Mouse (Mus musculus): ENCODE measurements around the gene Tctn3. TPM values are rescaled to one million over a fixed set of nuclear protein-coding genes. Genes with fewer than 3 reads are reported as not detected.
"Not testable (repeated sequence)": the region's sequence is repeated elsewhere in the genome, so short reads cannot be mapped to it uniquely, and the experiment has no call there.

Gene Tctn3
- polyA plus RNA-seq, 1 experiment from 2014 or later: 13.2 TPM

DNA sequence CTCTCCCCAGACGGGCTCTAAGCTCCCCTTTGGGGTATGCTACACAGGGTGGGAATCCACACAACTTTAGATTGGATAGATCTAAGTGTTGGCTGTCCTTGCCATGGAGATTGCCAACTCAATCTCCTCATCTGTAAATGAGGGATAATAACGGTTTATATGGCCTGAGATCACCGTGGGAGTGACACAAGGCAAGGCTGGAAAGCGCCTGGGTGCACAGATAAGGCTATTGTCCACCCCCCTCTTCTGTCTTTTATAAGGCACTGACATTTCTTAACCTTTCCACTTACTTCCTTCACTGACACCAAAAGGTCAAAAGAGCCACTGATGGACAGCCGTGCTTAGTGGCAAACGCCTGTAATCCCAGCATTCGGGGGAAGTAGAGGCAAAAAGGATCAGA lies 25.1 kb downstream of the Tctn3 start:
- H3K9ac ChIP-seq: no peak overlapping the region
- no peak overlapping the region for H3K27ac ChIP-seq (replicated peaks)
- ATAC-seq (ENCODE audit: low FRiP score, low read depth): no peak
- H3K27me3 ChIP-seq: no peaks in the 10 kb centered on the region
- WGBS: 60% methylated on average over 7 of the region's 7 CpGs
- peaks cover 20% of the 10 kb centered on the region for H3K4me1 ChIP-seq (replicated peaks)
- H3K36me3 ChIP-seq: no peaks in the 10 kb centered on the region
- H3K4me3 ChIP-seq: peak overlapping the region; percentile 91
- no peaks in the 10 kb centered on the region for H3K9me3 ChIP-seq
- H3K4me2 ChIP-seq: peak overlapping the region; percentile 91

DNA sequence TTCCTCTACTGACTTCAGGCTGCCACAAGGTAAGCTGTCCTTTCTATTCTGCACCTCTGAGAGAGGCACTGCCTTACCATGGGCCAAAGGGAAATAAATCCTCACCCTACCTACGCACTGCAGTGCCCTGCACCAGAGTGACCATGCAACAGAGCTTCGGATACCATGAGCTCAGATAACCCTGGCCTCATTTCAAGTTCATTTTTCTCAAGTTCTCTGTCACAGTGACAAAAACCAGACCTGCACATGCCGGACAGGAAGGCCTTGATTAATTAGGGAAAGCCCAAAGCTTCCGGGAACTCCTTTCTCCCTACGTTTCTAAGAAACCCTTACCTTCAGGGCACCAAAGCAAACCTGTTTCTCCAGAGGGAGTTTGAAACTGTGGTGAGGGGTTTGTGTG lies 30.4 kb downstream of the Tctn3 start:
- no peak overlapping the region for H3K27ac ChIP-seq (replicated peaks)
- H3K9me3 ChIP-seq: no peaks in the 10 kb centered on the region
- no peak for ATAC-seq (ENCODE audit: low FRiP score, low read depth)
- H3K4me2 ChIP-seq: no peak overlapping the region
- 85% methylated on average over 5 of the region's 5 CpGs for WGBS
- peaks cover 7% of the 10 kb centered on the region for H3K4me1 ChIP-seq (replicated peaks)
- no peaks in the 10 kb centered on the region for H3K27me3 ChIP-seq
- no peak overlapping the region for H3K9ac ChIP-seq
- no peak overlapping the region for H3K4me3 ChIP-seq
- peaks cover 39% of the 10 kb centered on the region for H3K36me3 ChIP-seq

DNA sequence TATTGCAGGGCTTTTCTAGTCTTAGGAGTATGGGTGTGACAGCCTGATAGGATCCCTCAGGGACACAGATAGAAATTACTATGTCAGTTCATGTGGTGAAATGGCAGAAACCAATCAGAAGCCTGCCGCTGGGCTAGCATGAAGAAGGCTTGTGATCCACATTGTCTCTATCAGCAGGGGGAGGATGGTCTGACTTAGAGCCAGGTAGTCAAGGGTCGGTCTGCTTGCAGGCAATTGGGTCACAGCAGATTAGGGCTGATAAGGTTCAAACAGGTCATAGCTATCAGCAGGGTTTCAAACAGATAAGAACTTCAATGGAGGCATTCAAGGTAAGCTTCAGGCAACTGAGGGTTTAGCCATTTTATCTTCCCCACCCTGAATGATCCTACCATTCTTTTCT lies 31.1 kb downstream of the Tctn3 start:
- WGBS: 84% methylated on average over 2 of the region's 2 CpGs
- Histone ChIP-seq H3K4me2 (no peak overlapping the region), H3K27me3 (no peaks in the 10 kb centered on the region), H3K9ac (no peak overlapping the region), H3K4me3 (no peak overlapping the region), H3K4me1 (replicated peaks) (no peaks in the 10 kb centered on the region), H3K36me3 (peaks cover 46% of the 10 kb centered on the region), H3K9me3 (no peaks in the 10 kb centered on the region), H3K27ac (replicated peaks) (no peak overlapping the region)
- ATAC-seq (ENCODE audit: low FRiP score, low read depth): no peak

DNA sequence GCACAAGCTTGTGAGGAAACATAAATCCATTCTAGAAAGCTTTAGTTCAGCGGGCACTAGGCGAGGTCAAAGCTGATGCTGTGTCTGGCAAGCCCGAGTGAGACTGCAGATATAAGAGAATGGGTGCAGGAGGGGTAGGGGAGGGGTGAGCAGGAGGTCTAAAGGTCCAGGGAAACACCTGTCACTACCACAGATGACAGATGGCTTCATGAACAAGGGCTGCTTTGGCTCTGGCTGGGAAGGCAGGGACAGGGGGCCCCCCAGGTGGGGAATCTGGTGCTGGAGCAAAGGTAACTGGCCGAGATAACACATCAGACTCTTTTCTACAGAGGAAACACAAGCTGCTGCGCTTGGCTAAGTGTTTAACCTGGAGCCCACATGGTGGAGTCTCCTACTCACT lies 36.6 kb downstream of the Tctn3 start:
- H3K27ac ChIP-seq (replicated peaks): no peak overlapping the region
- ATAC-seq (ENCODE audit: low FRiP score, low read depth): no peak
- H3K4me1 ChIP-seq (replicated peaks): no peaks in the 10 kb centered on the region
- no peak overlapping the region for H3K4me3 ChIP-seq
- H3K27me3 ChIP-seq: no peaks in the 10 kb centered on the region
- no peak overlapping the region for H3K4me2 ChIP-seq
- H3K9ac ChIP-seq: no peak overlapping the region
- H3K36me3 ChIP-seq: peaks cover 95% of the 10 kb centered on the region
- H3K9me3 ChIP-seq: no peaks in the 10 kb centered on the region
- WGBS: 74% methylated on average over 5 of the region's 5 CpGs

DNA sequence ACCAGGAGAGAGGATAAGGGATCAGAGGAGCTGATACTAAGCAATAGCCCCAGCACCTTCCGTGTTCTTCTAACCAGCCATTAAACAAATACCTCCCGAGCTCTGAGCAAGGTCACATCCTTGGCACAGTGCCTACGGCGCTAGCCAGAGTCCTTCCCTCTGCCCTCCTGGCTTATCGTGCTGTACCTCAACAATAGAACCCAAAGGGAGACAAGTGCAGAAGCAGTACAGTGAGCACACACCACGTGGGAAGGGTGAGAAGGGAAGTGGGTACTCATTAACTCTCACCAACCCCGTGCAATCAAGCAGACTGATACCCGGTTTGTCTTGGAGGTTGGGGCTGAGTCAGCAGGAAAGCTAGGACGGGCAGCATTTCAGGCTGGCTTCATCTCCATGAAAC lies 41.3 kb downstream of the Tctn3 start:
- H3K4me2 ChIP-seq: no peak overlapping the region
- no peak overlapping the region for H3K4me3 ChIP-seq
- H3K36me3 ChIP-seq: peaks cover 95% of the 10 kb centered on the region
- H3K9ac ChIP-seq: no peak overlapping the region
- H3K9me3 ChIP-seq: no peaks in the 10 kb centered on the region
- ATAC-seq (ENCODE audit: low FRiP score, low read depth): no peak
- 91% methylated on average over 9 of the region's 9 CpGs for WGBS
- H3K27ac ChIP-seq (replicated peaks): no peak overlapping the region
- H3K27me3 ChIP-seq: no peaks in the 10 kb centered on the region
- no peaks in the 10 kb centered on the region for H3K4me1 ChIP-seq (replicated peaks)

DNA sequence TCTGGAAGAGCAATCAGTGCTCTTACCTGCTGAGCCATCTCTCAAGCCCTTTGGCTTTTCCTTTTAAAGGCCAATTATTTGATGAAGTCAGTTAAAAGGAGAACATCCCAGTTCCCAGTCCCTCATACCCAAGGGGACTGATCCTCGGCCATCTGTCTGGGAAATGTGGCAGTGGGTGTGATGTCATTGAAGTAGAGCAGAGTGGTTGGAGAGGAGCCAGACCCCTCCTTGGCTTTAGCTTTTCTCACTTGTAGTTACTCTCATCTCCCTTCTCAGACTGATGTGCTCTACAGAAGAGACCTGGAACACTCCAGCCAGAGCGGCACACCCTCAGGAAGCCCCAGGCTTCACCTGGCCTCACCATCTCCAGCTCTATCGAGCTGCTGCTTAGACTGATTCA lies 44.4 kb downstream of the Tctn3 start:
- no peak for ATAC-seq (ENCODE audit: low FRiP score, low read depth)
- no peak overlapping the region for H3K4me3 ChIP-seq
- no peaks in the 10 kb centered on the region for H3K4me1 ChIP-seq (replicated peaks)
- no peaks in the 10 kb centered on the region for H3K9me3 ChIP-seq
- 85% methylated on average over 3 of the region's 3 CpGs for WGBS
- H3K27me3 ChIP-seq: no peaks in the 10 kb centered on the region
- peaks cover 94% of the 10 kb centered on the region for H3K36me3 ChIP-seq
- no peak overlapping the region for H3K27ac ChIP-seq (replicated peaks)
- H3K9ac ChIP-seq: no peak overlapping the region
- H3K4me2 ChIP-seq: no peak overlapping the region

DNA sequence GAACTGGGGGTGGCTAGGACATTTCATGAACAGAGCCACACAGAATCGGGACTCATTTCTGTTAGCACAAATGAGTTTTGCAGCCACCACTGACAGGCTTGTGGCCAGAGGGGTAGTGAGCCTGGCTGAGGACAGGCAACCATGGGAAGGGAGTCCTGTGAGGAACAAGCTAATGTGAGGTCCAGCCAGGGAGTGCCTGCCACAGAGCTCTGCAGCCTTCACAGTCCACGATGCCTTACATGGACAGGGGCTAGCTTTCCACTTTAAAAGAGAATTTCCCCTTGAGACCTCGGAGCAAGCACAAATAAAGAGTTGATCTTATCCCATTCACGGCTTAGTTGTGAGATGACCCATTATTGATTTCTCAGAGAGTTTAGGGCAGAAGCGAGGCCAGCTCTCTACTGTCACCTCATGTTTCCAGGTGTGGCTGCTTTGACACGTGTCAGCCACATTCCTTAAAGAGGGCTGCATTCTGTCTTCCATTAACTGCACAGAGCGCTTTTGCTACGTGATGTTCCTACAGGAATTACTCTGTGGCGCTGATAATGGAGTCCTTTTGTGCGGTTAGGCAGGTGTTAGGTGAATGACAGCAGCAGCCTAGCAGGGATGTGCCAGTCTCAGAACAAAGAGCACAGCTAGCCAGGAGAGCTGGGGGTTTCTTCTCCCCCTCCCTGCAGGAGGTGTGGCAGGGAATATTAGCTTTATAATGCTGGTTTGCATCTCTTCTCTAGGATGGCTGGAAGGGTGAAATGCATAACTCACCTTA lies 48.0 kb downstream of the Tctn3 start:
- Histone ChIP-seq H3K4me2 (no peak overlapping the region), H3K9me3 (no peaks in the 10 kb centered on the region), H3K36me3 (peaks cover 70% of the 10 kb centered on the region), H3K4me3 (no peak overlapping the region), H3K27ac (replicated peaks) (no peak overlapping the region), H3K9ac (no peak overlapping the region), H3K27me3 (no peaks in the 10 kb centered on the region), H3K4me1 (replicated peaks) (no peaks in the 10 kb centered on the region)
- no peak for ATAC-seq (ENCODE audit: low FRiP score, low read depth)
- 85% methylated on average over 10 of the region's 10 CpGs for WGBS

DNA sequence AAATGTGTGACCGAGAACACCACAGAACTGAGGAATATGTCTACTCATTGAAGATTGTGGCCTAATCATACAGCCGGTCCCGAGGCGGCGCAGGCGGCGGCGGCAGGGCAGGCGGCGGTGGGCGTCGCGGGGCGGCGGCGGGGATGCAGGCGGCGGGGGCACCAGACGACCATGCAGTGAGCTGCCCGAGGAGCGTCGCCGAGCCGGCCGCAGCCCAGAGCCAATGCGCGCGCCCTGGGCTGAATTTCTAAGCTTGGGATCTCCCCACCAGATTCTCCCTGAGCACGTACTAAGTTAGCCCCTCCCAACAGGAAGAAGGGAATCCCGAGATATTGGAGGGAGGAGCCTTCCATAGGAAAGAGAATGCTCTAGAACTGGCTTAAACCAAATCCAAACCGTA lies 50.5 kb downstream of the Tctn3 start:
- not testable (repeated sequence) for H3K4me3 ChIP-seq; H3K4me1 ChIP-seq (replicated peaks); H3K9me3 ChIP-seq; H3K9ac ChIP-seq; H3K27ac ChIP-seq (replicated peaks); H3K4me2 ChIP-seq; H3K27me3 ChIP-seq
- WGBS: 83% methylated on average over 15 of the region's 31 CpGs
- ATAC-seq (ENCODE audit: low FRiP score, low read depth): peak; percentile 51; the same call in 1 of the 2 replicates
- peaks cover 63% of the 10 kb centered on the region for H3K36me3 ChIP-seq

DNA sequence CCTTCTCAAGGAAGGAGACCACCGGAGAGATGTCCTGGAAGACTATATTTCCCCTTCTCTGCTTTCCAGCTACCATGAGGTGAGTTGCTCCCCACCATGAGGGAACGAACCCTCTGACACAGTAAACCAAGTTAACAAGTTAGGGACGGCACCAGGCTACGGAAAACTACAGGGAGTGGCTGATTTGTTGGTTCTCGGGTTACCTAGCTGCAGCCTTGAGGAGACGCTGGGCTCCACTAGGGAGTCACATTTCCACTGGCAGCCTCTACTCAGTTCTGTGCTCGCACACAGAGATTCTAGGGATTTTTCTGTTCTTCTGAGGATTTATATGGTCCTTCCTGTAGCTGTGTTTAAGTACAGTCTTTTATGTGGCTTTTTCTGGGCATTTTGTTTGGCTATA lies 56.0 kb downstream of the Tctn3 start:
- no peaks in the 10 kb centered on the region for H3K9me3 ChIP-seq
- H3K27ac ChIP-seq (replicated peaks): no peak overlapping the region
- whole genome bisulfite sequencing: 90% methylated on average over 7 of the region's 7 CpGs
- H3K36me3 ChIP-seq: peaks cover 41% of the 10 kb centered on the region
- no peak overlapping the region for H3K9ac ChIP-seq
- no peak overlapping the region for H3K4me3 ChIP-seq
- no peaks in the 10 kb centered on the region for H3K4me1 ChIP-seq (replicated peaks)
- ATAC-seq (ENCODE audit: low FRiP score, low read depth): no peak
- H3K27me3 ChIP-seq: no peaks in the 10 kb centered on the region
- H3K4me2 ChIP-seq: no peak overlapping the region

DNA sequence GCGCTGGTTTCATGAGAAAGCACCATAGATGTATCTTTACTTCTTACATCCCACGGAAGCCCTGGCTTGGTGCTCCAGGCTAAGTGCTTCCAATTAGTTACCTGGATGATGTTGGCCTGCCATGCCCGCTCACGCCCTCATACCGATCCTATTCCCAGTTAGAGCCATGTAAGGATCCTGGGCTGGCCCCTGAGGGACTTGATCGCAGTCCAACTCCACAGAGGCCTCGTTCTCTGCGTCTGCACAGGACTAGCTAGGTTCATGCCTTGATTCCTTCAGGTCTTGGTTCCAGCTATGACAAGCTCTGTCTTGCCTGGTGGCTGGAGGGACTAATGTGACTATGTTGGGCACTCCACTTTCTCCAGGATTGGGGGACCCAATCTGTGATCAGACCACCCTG lies 56.9 kb downstream of the Tctn3 start:
- 95% methylated on average over 8 of the region's 8 CpGs for WGBS
- no peaks in the 10 kb centered on the region for H3K4me1 ChIP-seq (replicated peaks)
- ATAC-seq (ENCODE audit: low FRiP score, low read depth): no peak
- H3K27ac ChIP-seq (replicated peaks): no peak overlapping the region
- peaks cover 44% of the 10 kb centered on the region for H3K36me3 ChIP-seq
- H3K9me3 ChIP-seq: no peaks in the 10 kb centered on the region
- H3K4me3 ChIP-seq: no peak overlapping the region
- no peaks in the 10 kb centered on the region for H3K27me3 ChIP-seq
- H3K4me2 ChIP-seq: no peak overlapping the region
- H3K9ac ChIP-seq: no peak overlapping the region

DNA sequence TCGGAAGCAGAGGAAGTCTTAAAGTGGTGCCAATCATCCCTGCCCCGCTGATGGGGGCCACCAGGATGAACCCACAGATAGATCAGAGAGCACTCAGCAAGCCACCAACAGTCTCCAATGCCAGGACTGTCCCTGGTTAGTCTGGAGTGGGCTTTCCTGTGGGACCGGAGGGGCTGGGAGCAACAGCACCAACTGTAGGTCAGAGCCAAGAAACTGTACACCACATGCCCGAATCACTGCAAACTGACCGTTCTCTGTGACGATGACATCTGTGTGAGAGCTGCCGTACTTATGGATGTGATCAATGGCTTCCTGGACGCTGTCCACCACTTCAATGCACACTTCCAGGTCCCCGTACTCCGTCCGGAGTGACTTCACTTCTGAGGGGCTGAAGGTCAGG lies 57.7 kb downstream of the Tctn3 start:
- H3K36me3 ChIP-seq: peaks cover 44% of the 10 kb centered on the region
- no peak for ATAC-seq (ENCODE audit: low FRiP score, low read depth)
- no peaks in the 10 kb centered on the region for H3K4me1 ChIP-seq (replicated peaks)
- no peak overlapping the region for H3K4me2 ChIP-seq
- 95% methylated on average over 11 of the region's 11 CpGs for WGBS
- H3K9ac ChIP-seq: no peak overlapping the region
- H3K9me3 ChIP-seq: no peaks in the 10 kb centered on the region
- H3K27me3 ChIP-seq: no peaks in the 10 kb centered on the region
- no peak overlapping the region for H3K4me3 ChIP-seq
- no peak overlapping the region for H3K27ac ChIP-seq (replicated peaks)

DNA sequence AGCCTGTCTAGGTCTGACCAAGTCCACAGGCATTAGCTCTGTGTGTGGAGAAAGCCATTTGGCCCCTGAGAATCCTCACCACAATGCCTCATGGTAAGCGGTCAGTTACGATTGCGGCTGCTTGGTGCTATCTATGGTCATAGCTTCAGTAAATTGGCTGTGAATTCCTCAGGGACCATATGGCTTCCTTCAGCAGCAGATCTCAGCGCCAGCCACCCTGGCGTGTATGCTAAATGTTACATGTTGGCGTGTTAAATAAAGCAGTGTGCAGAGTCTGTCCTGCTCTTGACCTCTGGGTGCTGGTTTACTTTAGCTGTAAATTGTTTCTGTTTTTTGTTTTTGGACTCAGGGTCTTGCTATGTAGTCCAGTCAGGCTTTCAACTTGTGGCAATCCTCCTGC lies 58.2 kb downstream of the Tctn3 start:
- Histone ChIP-seq H3K4me1 (replicated peaks) (no peaks in the 10 kb centered on the region), H3K36me3 (peaks cover 44% of the 10 kb centered on the region), H3K27me3 (no peaks in the 10 kb centered on the region), H3K4me3 (no peak overlapping the region), H3K9ac (no peak overlapping the region), H3K4me2 (no peak overlapping the region), H3K9me3 (no peaks in the 10 kb centered on the region), H3K27ac (replicated peaks) (no peak overlapping the region)
- ATAC-seq (ENCODE audit: low FRiP score, low read depth): no peak
- 91% methylated on average over 6 of the region's 6 CpGs for WGBS

Measured in hindbrain, embryonic 15.5 days (tissue).